Mouse (Mus musculus) liver, adult 2 months (tissue): Measurements from ENCODE around the gene Ggps1. TPM values are rescaled to one million over a fixed set of nuclear protein-coding genes. Genes with fewer than 3 reads are reported as not detected.

ENCODE experiments used
- DNase-seq: peaks from one replicate; pipeline ENCODE4 v3.0.0-alpha.2; 2011; ENCODE audit warnings: low read depth, low spot score; ENCODE audit errors: extremely low read depth
- H3K27ac ChIP-seq: fragments of 200-500 bp; replicated peaks from 2 replicates; pipeline ENCODE4 v1.5.1; 2012; ENCODE audit warnings: low read depth, mild to moderate bottlenecking, control low read depth, inconsistent platforms, low read length; ENCODE audit not compliant: insufficient read depth
- H3K27me3 ChIP-seq: fragments of 200-500 bp; 2 replicates; pipeline ENCODE4 v1.6.1; 2012; ENCODE audit warnings: mild to moderate bottlenecking, moderate library complexity, low read length, inconsistent platforms; ENCODE audit not compliant: control insufficient read depth, insufficient read depth
- H3K36me3 ChIP-seq: fragments of 200-500 bp; 2 replicates; pipeline ENCODE4 v1.6.1; 2012; ENCODE audit warnings: low read length, inconsistent platforms; ENCODE audit not compliant: control insufficient read depth, insufficient read depth
- H3K4me1 ChIP-seq: fragments of 200-500 bp; 2 replicates; pipeline ENCODE4 v1.6.1; 2011; ENCODE audit warnings: low read length; ENCODE audit not compliant: control insufficient read depth, insufficient read depth
- H3K4me3 ChIP-seq: fragments of 200-500 bp; 2 replicates; pipeline ENCODE4 v1.5.1; 2011; ENCODE audit warnings: low read depth, mild to moderate bottlenecking, control low read depth, low read length, moderate library complexity; ENCODE audit not compliant: insufficient read depth
- H3K79me2 ChIP-seq: fragments of 200-500 bp; 2 replicates; pipeline ENCODE4 v1.6.1; 2012; ENCODE audit warnings: inconsistent platforms, mild to moderate bottlenecking, low read length, moderate library complexity; ENCODE audit not compliant: control insufficient read depth, insufficient read depth
- H3K9ac ChIP-seq: fragments of 200-500 bp; 2 replicates; pipeline ENCODE4 v1.6.1; 2012; ENCODE audit warnings: low read depth, mild to moderate bottlenecking, control low read depth, inconsistent platforms, low read length
- CTCF ChIP-seq: fragments of 200-500 bp; IDR thresholded peaks from 2 replicates; pipeline ENCODE4 v1.5.1; 2011; ENCODE audit warnings: low read depth, low read length, control low read depth
- POLR2A ChIP-seq: fragments of 200-500 bp; IDR thresholded peaks from 2 replicates; pipeline ENCODE4 v1.6.1; 2011; ENCODE audit warnings: low read length, control low read depth; ENCODE audit not compliant: insufficient read depth; ENCODE audit errors: extremely low read depth
- WGBS: fragments of 180-500 bp; shearing (Covaris S2); methylation state at CpG from one replicate; pipeline ENCODE4 v1.1.7; 2018; 5-methylcytosine and 5-hydroxymethylcytosine counted together
- polyA plus RNA-seq: library from polyadenylated mRNA; depleted of rRNA; stranded (reverse); fragments of >200 nt; gene quantifications from 2 replicates; pipeline ENCODE4 v1.2.3, GENCODE M21; 2012
- total RNA-seq: library from RNA; depleted of rRNA; stranded (reverse); fragments of >200 nt; gene quantifications from 2 replicates; pipeline ENCODE4 v1.2.3, GENCODE M21; 2014

Ggps1 gene
- total and polyA plus RNA-seq, 2 experiments, result 4.4 to 11.0 TPM

DNA sequence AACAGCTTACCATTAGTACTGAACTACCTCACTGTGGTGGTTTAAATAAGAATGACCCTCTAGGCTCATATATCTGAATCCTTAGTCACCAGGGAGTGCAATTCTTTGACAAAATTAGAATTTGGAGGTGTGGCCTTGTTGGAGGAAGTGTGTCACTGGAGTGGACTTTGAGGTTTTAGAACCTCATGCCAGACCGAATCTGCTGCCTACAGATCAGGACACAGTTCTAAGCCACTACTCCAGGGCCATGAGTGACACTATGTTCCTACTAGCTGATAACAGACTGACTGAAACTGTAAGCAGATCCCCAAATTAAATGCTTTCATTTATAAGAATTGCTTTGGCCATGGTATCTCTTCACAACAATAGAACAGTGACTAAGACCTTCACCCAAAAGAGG lies 13.4 kb downstream of the Ggps1 start:
- H3K27me3 ChIP-seq, result no peaks in the 10 kb centered on the region
- H3K9ac ChIP-seq, result no peak overlapping the region
- H3K27ac ChIP-seq, result no peak overlapping the region
- DNase-seq, result peak; percentile 91
- no peak overlapping the region for H3K4me3 ChIP-seq
- peaks cover 38% of the 10 kb centered on the region for H3K36me3 ChIP-seq
- WGBS, result 22% methylated on average over 1 of the region's 1 CpGs
- no peak for TF ChIP-seq POLR2A
- TF ChIP-seq CTCF, result no peak
- peaks cover 11% of the 10 kb centered on the region; the same call in 1 of the 2 replicates for H3K4me1 ChIP-seq
- H3K79me2 ChIP-seq, result no peaks in the 10 kb centered on the region

DNA sequence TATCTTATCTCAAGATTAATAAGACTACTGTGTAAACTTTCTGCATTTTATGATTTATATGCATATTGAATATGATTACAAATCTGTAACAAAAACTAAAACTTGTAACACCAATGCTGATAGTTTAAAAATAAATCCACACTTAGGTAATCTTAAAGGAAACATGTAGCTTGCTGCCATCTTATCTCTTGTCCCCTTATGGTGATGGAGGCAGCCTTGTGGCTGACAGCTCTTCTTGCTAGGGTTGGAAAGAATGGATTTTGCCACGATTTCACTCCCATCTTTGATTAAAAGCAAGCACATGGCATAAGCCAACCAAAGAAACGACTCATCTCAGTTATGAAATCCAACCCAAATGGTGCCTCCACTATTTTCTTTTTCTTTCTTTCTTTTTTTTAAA lies 18.8 kb downstream of the Ggps1 start:
- Histone ChIP-seq H3K36me3 (peaks cover 10% of the 10 kb centered on the region; the same call in 1 of the 2 replicates), H3K4me3 (no peak overlapping the region), H3K4me1 (peaks cover 11% of the 10 kb centered on the region), H3K79me2 (no peaks in the 10 kb centered on the region), H3K27me3 (no peaks in the 10 kb centered on the region), H3K27ac (no peak overlapping the region), H3K9ac (no peak overlapping the region)
- DNase-seq, result no peak
- no peak for TF ChIP-seq CTCF
- no peak for TF ChIP-seq POLR2A
- WGBS, result 76% methylated on average over 2 of the region's 2 CpGs

DNA sequence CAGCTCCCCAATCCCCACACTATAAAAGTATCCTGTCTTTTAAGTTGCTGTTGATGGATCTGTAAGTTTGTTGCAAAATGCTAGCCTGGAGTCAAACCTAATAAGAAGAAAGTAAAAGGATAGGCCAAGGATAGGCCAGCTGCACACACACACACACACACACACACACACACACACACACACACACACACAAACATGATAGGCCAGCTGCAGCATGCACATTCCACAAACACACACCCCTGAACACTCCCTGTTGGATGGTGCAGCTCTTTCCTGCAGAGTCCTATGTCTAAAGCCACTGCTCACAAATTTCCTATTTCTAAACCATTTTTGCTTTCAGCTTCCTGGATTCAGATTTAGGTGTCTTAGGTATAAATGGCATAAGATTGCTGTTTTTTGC lies 19.4 kb downstream of the Ggps1 start:
- peaks cover under 1% of the 10 kb centered on the region; the same call in 1 of the 2 replicates for H3K79me2 ChIP-seq
- no peak for TF ChIP-seq POLR2A
- peaks cover 7% of the 10 kb centered on the region; the same call in 1 of the 2 replicates for H3K36me3 ChIP-seq
- no peak overlapping the region for H3K9ac ChIP-seq
- H3K4me1 ChIP-seq, result peaks cover 11% of the 10 kb centered on the region
- H3K27me3 ChIP-seq, result no peaks in the 10 kb centered on the region
- H3K27ac ChIP-seq, result no peak overlapping the region
- DNase-seq, result no peak
- no peak overlapping the region for H3K4me3 ChIP-seq

DNA sequence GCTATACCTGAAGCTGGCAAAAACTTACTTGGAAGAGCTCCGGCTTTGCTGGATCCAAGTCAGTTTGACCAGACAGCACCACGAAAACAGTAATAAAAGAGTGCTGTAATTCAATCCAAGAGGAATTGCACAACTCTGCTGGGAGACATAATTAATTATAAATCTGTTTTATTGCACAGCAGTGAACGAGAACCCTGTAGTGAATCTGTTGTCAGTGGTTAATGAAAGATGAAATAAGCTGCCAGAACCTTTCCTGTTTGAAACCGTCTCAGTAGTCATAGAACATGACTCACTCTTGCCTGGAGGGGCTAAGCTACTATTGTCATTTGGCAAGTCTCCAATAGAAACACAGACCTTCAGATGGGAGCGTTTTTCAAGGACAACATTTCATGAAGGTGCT lies 23.1 kb downstream of the Ggps1 start:
- peaks cover 3% of the 10 kb centered on the region; the same call in 1 of the 2 replicates for H3K79me2 ChIP-seq
- H3K9ac ChIP-seq, result no peak overlapping the region; the same call in 1 of the 2 replicates
- no peaks in the 10 kb centered on the region for H3K27me3 ChIP-seq
- H3K36me3 ChIP-seq, result no peaks in the 10 kb centered on the region
- peaks cover 15% of the 10 kb centered on the region for H3K4me1 ChIP-seq
- peak; percentile 78 for DNase-seq
- peak overlapping the region; percentile 26 for H3K27ac ChIP-seq
- peak overlapping the region; percentile 67 for H3K4me3 ChIP-seq
- 6% methylated on average over 5 of the region's 5 CpGs for WGBS
- TF ChIP-seq CTCF, result no peak
- TF ChIP-seq POLR2A, result no peak

DNA sequence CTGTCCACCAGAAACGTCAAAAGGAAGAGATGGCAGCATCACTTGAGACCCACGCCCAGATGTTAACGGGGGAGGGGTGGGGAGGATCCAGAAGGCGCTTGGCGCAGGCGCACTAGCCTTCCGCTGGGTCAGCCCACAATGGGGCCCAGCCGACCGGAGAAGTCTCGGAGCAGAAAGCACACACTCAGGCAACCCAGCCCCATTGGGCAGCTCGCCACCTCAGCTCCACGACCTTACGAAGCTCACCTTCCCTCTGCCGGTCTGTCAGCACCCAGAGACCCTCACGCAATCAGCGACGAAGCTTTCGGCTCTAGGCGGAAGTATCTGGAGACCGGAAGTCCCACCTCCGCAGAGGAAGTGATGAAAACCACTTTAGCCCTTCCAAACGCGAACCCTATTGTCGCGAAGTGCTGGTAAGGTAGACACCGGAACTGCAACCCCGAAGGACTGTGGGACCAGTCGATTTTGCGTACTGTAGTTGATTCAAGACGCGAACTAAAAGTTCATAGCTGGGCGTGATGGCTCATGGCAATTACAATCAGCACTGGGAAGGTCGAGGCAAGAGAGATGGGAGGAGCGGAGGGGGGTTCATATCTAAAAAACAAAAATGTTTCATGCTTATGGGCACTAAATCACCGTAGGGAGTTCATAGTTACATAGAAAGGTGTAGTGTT lies 23.9 kb downstream of the Ggps1 start, which contains the start of gene Tbce:
Gene Tbce (minus strand): TSS at position 347 of the 674 bp plus-strand sequence.
- peak within 1 kb of the TSS; percentile 84 for H3K27ac ChIP-seq
- H3K27me3 ChIP-seq, result no peaks in the 10 kb centered on the region
- TF ChIP-seq POLR2A (no peak), CTCF (no peak)
- whole genome bisulfite sequencing, result under 1% methylated on average over 35 of the region's 35 CpGs
- H3K9ac ChIP-seq, result peak within 1 kb of the TSS; percentile 86
- peak; percentile 91 for DNase-seq
- H3K79me2 ChIP-seq, result peaks cover 3% of the 10 kb centered on the region; the same call in 1 of the 2 replicates
- H3K4me3 ChIP-seq, result peak within 1 kb of the TSS; percentile 67
- no peaks in the 10 kb centered on the region for H3K36me3 ChIP-seq
- H3K4me1 ChIP-seq, result peaks cover 17% of the 10 kb centered on the region

DNA sequence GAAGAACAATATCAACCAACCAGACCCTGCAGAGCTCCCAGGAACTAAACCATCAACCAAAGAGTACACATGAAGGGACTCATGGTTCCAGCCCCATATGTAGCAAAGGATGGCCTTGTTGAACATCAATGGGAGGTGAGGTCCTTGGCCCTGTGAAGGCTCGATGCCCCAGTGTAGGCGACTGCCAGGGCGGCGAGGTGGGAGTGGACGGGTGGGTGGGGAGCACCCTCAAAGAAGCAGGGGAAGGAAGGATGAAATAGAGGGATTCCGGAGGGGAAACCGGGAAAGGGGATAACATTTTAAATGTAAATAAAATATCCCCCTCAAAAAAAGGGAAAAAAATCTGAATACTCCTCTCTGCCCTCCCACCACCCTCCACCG lies 24.4 kb downstream of the Ggps1 start:
- TF ChIP-seq POLR2A (no peak), CTCF (no peak)
- Histone ChIP-seq H3K79me2 (peaks cover 3% of the 10 kb centered on the region; the same call in 1 of the 2 replicates), H3K27me3 (no peaks in the 10 kb centered on the region), H3K9ac (peak overlapping the region; percentile 86), H3K4me1 (peaks cover 17% of the 10 kb centered on the region), H3K4me3 (peak overlapping the region; percentile 67), H3K27ac (peak overlapping the region; percentile 84; the same call in 1 of the 2 replicates), H3K36me3 (no peaks in the 10 kb centered on the region)
- WGBS, result 2% methylated on average over 8 of the region's 8 CpGs
- DNase-seq, result no peak
